Mouse (Mus musculus): ENCODE data around the gene Efhd1. TPM values are rescaled to one million over a fixed set of nuclear protein-coding genes. Genes with fewer than 3 reads are reported as not detected.

Gene Efhd1
- total RNA-seq (2023) = not detected

DNA sequence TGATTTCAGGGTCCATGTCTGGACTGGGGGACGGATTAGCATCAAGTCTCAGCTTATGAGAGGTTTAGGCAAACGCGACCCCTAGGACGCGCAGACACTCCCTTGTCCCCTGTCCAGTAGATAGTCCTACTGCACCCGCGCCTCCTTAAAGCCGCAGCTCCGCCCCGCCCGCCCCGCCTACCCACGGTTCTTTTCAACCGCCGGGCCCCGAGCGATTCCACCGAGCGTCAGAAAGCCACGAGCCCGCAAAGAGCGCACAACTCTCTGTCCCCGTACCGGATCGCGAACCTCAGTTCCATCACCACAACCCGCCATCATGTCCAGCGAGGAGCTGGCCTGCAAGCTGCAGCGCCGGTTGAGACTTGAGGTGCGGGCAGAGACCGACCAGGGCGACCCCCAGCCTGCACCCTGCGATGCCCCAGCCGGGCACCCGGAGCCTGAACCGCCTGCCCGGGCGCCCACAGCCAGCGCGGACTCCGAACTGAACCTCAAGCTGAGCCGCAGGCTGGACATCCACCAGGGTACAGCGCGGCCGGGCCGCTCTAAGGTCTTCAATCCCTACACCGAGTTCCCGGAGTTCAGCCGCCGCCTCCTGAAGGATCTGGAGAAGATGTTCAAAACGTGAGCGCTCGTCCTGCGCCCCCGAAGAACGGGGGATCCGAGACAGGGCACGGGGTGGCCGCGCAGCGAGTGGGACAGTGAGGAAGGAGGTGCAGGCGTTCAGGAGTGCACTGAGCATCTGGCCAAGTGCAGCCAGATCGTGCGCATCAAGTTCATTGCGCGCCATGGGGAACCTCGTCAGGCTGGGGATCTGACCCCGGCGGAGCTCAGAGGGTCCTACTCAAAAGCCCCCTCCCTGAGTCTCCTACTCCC lies at the start of gene Efhd1:
Gene Efhd1 (plus strand): TSS at position 230 of the 873 bp plus-strand sequence.

DNA sequence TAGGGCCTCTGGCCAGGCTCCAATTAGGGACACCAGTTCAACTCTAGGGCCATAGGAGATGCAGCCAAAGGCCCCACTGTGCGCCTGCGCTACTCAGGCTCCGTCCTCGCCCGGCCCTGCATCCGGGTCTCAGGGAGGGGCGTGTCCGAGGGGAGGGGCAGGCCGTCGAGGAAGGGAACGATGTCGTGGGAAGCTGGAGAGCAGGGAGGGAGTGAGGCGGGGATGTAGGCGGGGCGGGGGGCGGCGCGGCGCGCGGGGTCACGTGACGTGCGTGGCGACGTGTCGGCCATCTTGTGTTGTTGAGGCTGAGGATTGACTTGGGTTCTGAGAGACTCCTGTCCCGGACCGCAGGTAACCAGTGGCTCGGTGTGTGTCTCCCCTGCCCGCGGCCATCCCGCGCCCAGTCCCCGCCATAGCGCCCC lies 62.6 kb downstream of the Efhd1 start, which contains the start of gene Gigyf2:
Gene Gigyf2 (plus strand): TSS at position 257 of the 422 bp plus-strand sequence.

Other genes starting within 250 kb of the Efhd1 start
- gene Alppl2, start 174.4 kb upstream of the Efhd1 start, total RNA-seq (2023) = not detected
- gene Alpi, start 162.8 kb upstream of the Efhd1 start, total RNA-seq (2023) = not detected
- gene Akp3, start 139.4 kb upstream of the Efhd1 start, total RNA-seq (2023) = not detected
- not detected for gene Ecel1, start 107.8 kb upstream of the Efhd1 start, total RNA-seq (2023)
- gene Prss56, start 81.0 kb upstream of the Efhd1 start, total RNA-seq (2023) = not detected
- gene Chrnd, start 73.8 kb upstream of the Efhd1 start, total RNA-seq (2023) = not detected
- not detected for gene Chrng, start 59.7 kb upstream of the Efhd1 start, total RNA-seq (2023)
- 10 to 100 TPM; 57.7 to 61.5 TPM for gene Eif4e2, start 50.4 kb upstream of the Efhd1 start, total RNA-seq (2023)
- 10 to 100 TPM; 58.2 to 68.5 TPM for gene Gigyf2, start 62.6 kb downstream of the Efhd1 start, total RNA-seq (2023)
- not detected for gene Kcnj13, start 130.4 kb downstream of the Efhd1 start, total RNA-seq (2023)
- not detected for gene Snorc, start 205.9 kb downstream of the Efhd1 start, total RNA-seq (2023)
- gene Neu2, start 245.5 kb downstream of the Efhd1 start, total RNA-seq (2023) = not detected

Data from neutrophil, adult 83 days (primary cell).